Mouse (Mus musculus): Measurements from ENCODE around the gene Pdzph1.

Gene Pdzph1

GRCm38 (mm10) chr17:58991275-58991674, at the start of gene Pdzph1:
Pdzph1 (minus strand) TSS chr17:58991375.
- DNase-seq = no peak

GRCm38 (mm10) chr17:59039754-59040153, 48.6 kb upstream of the Pdzph1 start:
- DNase-seq = peak; percentile 15

GRCm38 (mm10) chr17:59033445-59033844, 42.3 kb upstream of the Pdzph1 start:
- no peak for DNase-seq

GRCm38 (mm10) chr17:59026336-59026735, 35.2 kb upstream of the Pdzph1 start:
- DNase-seq = no peak

- DNase-seq = no peak
Observed at GRCm38 (mm10) chr17:59024502-59024901, 33.3 kb upstream of the Pdzph1 start.

- DNase-seq = no peak
Observed at GRCm38 (mm10) chr17:59023971-59024370, 32.8 kb upstream of the Pdzph1 start.

GRCm38 (mm10) chr17:59018666-59019065, 27.5 kb upstream of the Pdzph1 start:
- DNase-seq = no peak

GRCm38 (mm10) chr17:59013091-59013459, 21.9 kb upstream of the Pdzph1 start, which contains the start of gene Nudt12:
Nudt12 (minus strand) TSS chr17:59013372.
- peak; percentile 71 for DNase-seq

- DNase-seq = peak; percentile 2
Observed at GRCm38 (mm10) chr17:59012421-59013090, 21.4 kb upstream of the Pdzph1 start.

GRCm38 (mm10) chr17:59011546-59012307, 20.6 kb upstream of the Pdzph1 start:
- no peak for DNase-seq

- no peak for DNase-seq
Observed at GRCm38 (mm10) chr17:58973237-58973636, 17.9 kb downstream of the Pdzph1 start.

GRCm38 (mm10) chr17:58959905-58960304, 31.3 kb downstream of the Pdzph1 start:
- peak; percentile 26 for DNase-seq

GRCm38 (mm10) chr17:58957055-58957454, 34.1 kb downstream of the Pdzph1 start:
- no peak for DNase-seq

- DNase-seq = no peak
Observed at GRCm38 (mm10) chr17:58943015-58943822, 48.0 kb downstream of the Pdzph1 start.

- DNase-seq = no peak
Observed at GRCm38 (mm10) chr17:58938598-58938997, 52.6 kb downstream of the Pdzph1 start.

- no peak for DNase-seq
Observed at GRCm38 (mm10) chr17:58937533-58937932, 53.6 kb downstream of the Pdzph1 start.

GRCm38 (mm10) chr17:58932983-58933280, 58.2 kb downstream of the Pdzph1 start:
- no peak for DNase-seq

- DNase-seq = no peak
Observed at GRCm38 (mm10) chr17:58932279-58932982, 58.7 kb downstream of the Pdzph1 start.

- DNase-seq = no peak
Observed at GRCm38 (mm10) chr17:58924754-58925546, 66.2 kb downstream of the Pdzph1 start.

GRCm38 (mm10) chr17:58923901-58924476, 67.2 kb downstream of the Pdzph1 start:
- DNase-seq = no peak

- no peak for DNase-seq
Observed at GRCm38 (mm10) chr17:58923316-58923866, 67.8 kb downstream of the Pdzph1 start.

All from right cerebral cortex, adult 18-20 months (tissue).